Mouse (Mus musculus) lung, embryonic 14.5 days (tissue): Measurements from ENCODE around the gene Dbndd1. TPM values are rescaled to one million over a fixed set of nuclear protein-coding genes. Genes with fewer than 3 reads are reported as not detected.

Experiments
- ATAC-seq: fragments of 200-750 bp; cut with Nextera tagmentation; 2 replicates; pipeline ENCODE4 v1.8.0; 2017; ENCODE audit warnings: mild to moderate bottlenecking, moderate TSS enrichment, moderate library complexity; ENCODE audit not compliant: insufficient read depth
- DNase-seq: peaks from one replicate; pipeline ENCODE4 v3.0.0-alpha.2; 2015
- H3K27ac ChIP-seq: fragments of 300-500 bp; sonication (generic); 2 replicates; pipeline ENCODE4 v1.5.1; 2014; ENCODE audit warnings: low read depth, mild to moderate bottlenecking, moderate library complexity
- H3K27me3 ChIP-seq: fragments of 300-500 bp; sonication (generic); 2 replicates; pipeline ENCODE4 v1.6.1; 2014; ENCODE audit warnings: low read length, control low read depth; ENCODE audit not compliant: insufficient read depth
- H3K36me3 ChIP-seq: fragments of 300-500 bp; sonication (generic); 2 replicates; pipeline ENCODE4 v1.6.1; 2014; ENCODE audit warnings: control low read depth; ENCODE audit not compliant: insufficient read depth
- H3K4me1 ChIP-seq: fragments of 300-500 bp; sonication (generic); 2 replicates; pipeline ENCODE4 v1.6.1; 2014; ENCODE audit warnings: antibody characterized with exemption, control low read depth; ENCODE audit not compliant: insufficient read depth
- H3K4me2 ChIP-seq: fragments of 300-500 bp; sonication (generic); 2 replicates; pipeline ENCODE4 v1.6.1; 2014; ENCODE audit warnings: mild to moderate bottlenecking
- H3K4me3 ChIP-seq: fragments of 300-500 bp; sonication (generic); 2 replicates; pipeline ENCODE4 v1.5.1; 2014; ENCODE audit warnings: low read depth, low read length
- H3K9ac ChIP-seq: fragments of 300-500 bp; sonication (generic); 2 replicates; pipeline ENCODE4 v1.6.1; 2014
- H3K9me3 ChIP-seq: fragments of 300-500 bp; sonication (generic); 2 replicates; pipeline ENCODE4 v1.6.1; 2016; ENCODE audit warnings: low read depth, low read length, control low read depth
- CTCF ChIP-seq: IDR thresholded peaks from 2 replicates; pipeline ENCODE4 v1.5.1; 2016; ENCODE audit warnings: antibody characterized with exemption, low read depth
- WGBS: fragments of 180-500 bp; shearing (Covaris S2); extraction: QIAGEN DNeasy Blood & Tissue Kit; methylation state at CpG from one replicate; pipeline ENCODE4 v1.1.7; 2014; 5-methylcytosine and 5-hydroxymethylcytosine counted together
- polyA plus RNA-seq: library from polyadenylated mRNA; unstranded; fragments of >200 nt; fragmentation: Nextera tagmentation; extraction: Ambion mirVana; gene quantifications from 2 replicates; pipeline ENCODE4 v1.2.1, GENCODE M21; 2014

Dbndd1 gene
- polyA plus RNA-seq, 1 experiment from 2014 or later = 2.2 TPM

- no peaks in the 10 kb centered on the region for H3K4me1 ChIP-seq
- DNase-seq (no peak), ATAC-seq (no peak)
- peaks cover 97% of the 10 kb centered on the region for H3K36me3 ChIP-seq
- H3K9ac ChIP-seq = no peak overlapping the region
- WGBS = 89% methylated on average over 4 of the region's 4 CpGs
- no peaks in the 10 kb centered on the region for H3K27me3 ChIP-seq
- no peak overlapping the region for H3K4me2 ChIP-seq
- H3K27ac ChIP-seq = no peak overlapping the region
- no peak overlapping the region for H3K4me3 ChIP-seq
- H3K9me3 ChIP-seq = no peaks in the 10 kb centered on the region
- peak; percentile 27 for TF ChIP-seq CTCF
Measured at GRCm38 (mm10) chr8:123497699-123498098, 17.6 kb downstream of the Dbndd1 start.

- Histone ChIP-seq H3K36me3 (peaks cover 95% of the 10 kb centered on the region), H3K9ac (no peak overlapping the region), H3K27ac (no peak overlapping the region), H3K27me3 (no peaks in the 10 kb centered on the region), H3K4me2 (no peak overlapping the region), H3K4me1 (no peaks in the 10 kb centered on the region), H3K9me3 (no peaks in the 10 kb centered on the region), H3K4me3 (no peak overlapping the region)
- DNase-seq = no peak
- whole genome bisulfite sequencing = 95% methylated on average over 9 of the region's 9 CpGs
- ATAC-seq = no peak
- no peak for TF ChIP-seq CTCF
Measured at GRCm38 (mm10) chr8:123492898-123493297, 22.4 kb downstream of the Dbndd1 start.

GRCm38 (mm10) chr8:123491280-123492075, 23.8 kb downstream of the Dbndd1 start:
- 89% methylated on average over 15 of the region's 15 CpGs for WGBS
- no peaks in the 10 kb centered on the region for H3K4me1 ChIP-seq
- peaks cover 95% of the 10 kb centered on the region for H3K36me3 ChIP-seq
- no peak overlapping the region for H3K4me2 ChIP-seq
- DNase-seq = no peak
- no peak overlapping the region for H3K4me3 ChIP-seq
- TF ChIP-seq CTCF = no peak
- H3K27ac ChIP-seq = no peak overlapping the region
- H3K9ac ChIP-seq = no peak overlapping the region
- H3K9me3 ChIP-seq = no peaks in the 10 kb centered on the region
- H3K27me3 ChIP-seq = no peaks in the 10 kb centered on the region
- ATAC-seq = no peak

- Histone ChIP-seq H3K4me1 (peaks cover 7% of the 10 kb centered on the region; the same call in 1 of the 2 replicates), H3K4me3 (no peak overlapping the region), H3K4me2 (no peak overlapping the region), H3K9me3 (no peaks in the 10 kb centered on the region), H3K9ac (no peak overlapping the region), H3K27me3 (no peaks in the 10 kb centered on the region), H3K27ac (no peak overlapping the region), H3K36me3 (peaks cover 70% of the 10 kb centered on the region)
- no peak for ATAC-seq
- TF ChIP-seq CTCF = no peak
- WGBS = 83% methylated on average over 7 of the region's 7 CpGs
- peak; percentile 9 for DNase-seq
Measured at GRCm38 (mm10) chr8:123482627-123483026, 32.6 kb downstream of the Dbndd1 start.

- ATAC-seq = 0 out of 2 replicates have a peak, but pooled peaks have one; percentile 1
- DNase-seq = peak; percentile 41
Measured at GRCm38 (mm10) chr8:123478456-123479218, 36.6 kb downstream of the Dbndd1 start.

GRCm38 (mm10) chr8:123477737-123478258, 37.5 kb downstream of the Dbndd1 start, which contains the start of gene Afg3l1:
Gene Afg3l1, plus strand, starts transcription at chr8:123477903.
- DNase-seq (peak; percentile 97), ATAC-seq (peak; percentile 94)
- Histone ChIP-seq H3K9me3 (no peaks in the 10 kb centered on the region), H3K27ac (peak within 1 kb of the TSS; percentile 87), H3K4me3 (peak within 1 kb of the TSS; percentile 64), H3K36me3 (peaks cover 25% of the 10 kb centered on the region), H3K9ac (peak within 1 kb of the TSS; percentile 65), H3K4me1 (peaks cover 10% of the 10 kb centered on the region; the same call in 1 of the 2 replicates), H3K27me3 (no peaks in the 10 kb centered on the region), H3K4me2 (peak within 1 kb of the TSS; percentile 84)
- WGBS = under 1% methylated on average over 58 of the region's 58 CpGs
- no peak for TF ChIP-seq CTCF

More at GRCm38 (mm10) chr8:123478456-123479218, 36.6 kb downstream of the Dbndd1 start:
- H3K9ac ChIP-seq = peak overlapping the region; percentile 65
- peak overlapping the region; percentile 84 for H3K4me2 ChIP-seq
- no peaks in the 10 kb centered on the region for H3K9me3 ChIP-seq
- peaks cover 10% of the 10 kb centered on the region; the same call in 1 of the 2 replicates for H3K4me1 ChIP-seq
- H3K27ac ChIP-seq = peak overlapping the region; percentile 87
- no peak for TF ChIP-seq CTCF
- no peaks in the 10 kb centered on the region for H3K27me3 ChIP-seq
- peak overlapping the region; percentile 64 for H3K4me3 ChIP-seq
- H3K36me3 ChIP-seq = peaks cover 32% of the 10 kb centered on the region
- 36% methylated on average over 16 of the region's 16 CpGs for WGBS
